Mouse (Mus musculus): ENCODE results near the gene Fxyd3. TPM values are rescaled to one million over a fixed set of nuclear protein-coding genes. Genes with fewer than 3 reads are reported as not detected.
A peak's percentile ranks its signal among the peaks of the same experiment; 100 is the strongest.

Gene Fxyd3
- polyA plus RNA-seq, 1 experiment from 2014 or later, result not detected

- H3K9me3 ChIP-seq, result no peaks in the 10 kb centered on the region
- no peak overlapping the region for H3K27ac ChIP-seq (replicated peaks)
- H3K4me1 ChIP-seq, result no peaks in the 10 kb centered on the region
- H3K36me3 ChIP-seq, result no peaks in the 10 kb centered on the region
- ATAC-seq (replicated peaks), result no peak
- H3K27me3 ChIP-seq, result no peaks in the 10 kb centered on the region
- 77% methylated on average over 9 of the region's 9 CpGs for WGBS
- no peak overlapping the region for H3K9ac ChIP-seq (replicated peaks)
- no peak overlapping the region for H3K4me2 ChIP-seq (replicated peaks)
- H3K4me3 ChIP-seq, result no peak overlapping the region
Observed at GRCm38 (mm10) chr7:31096892-31097564, 20.5 kb upstream of the Fxyd3 start.

- H3K4me3 ChIP-seq, result no peak overlapping the region
- no peaks in the 10 kb centered on the region for H3K36me3 ChIP-seq
- no peak for ATAC-seq (replicated peaks)
- WGBS, result 27% methylated on average over 11 of the region's 12 CpGs
- no peaks in the 10 kb centered on the region for H3K4me1 ChIP-seq
- no peaks in the 10 kb centered on the region for H3K27me3 ChIP-seq
- no peaks in the 10 kb centered on the region for H3K9me3 ChIP-seq
- H3K4me2 ChIP-seq (replicated peaks), result no peak overlapping the region
- no peak overlapping the region for H3K27ac ChIP-seq (replicated peaks)
- no peak overlapping the region for H3K9ac ChIP-seq (replicated peaks)
Observed at GRCm38 (mm10) chr7:31094774-31095501, 18.4 kb upstream of the Fxyd3 start.

- no peaks in the 10 kb centered on the region for H3K27me3 ChIP-seq
- no peak overlapping the region for H3K4me2 ChIP-seq (replicated peaks)
- H3K4me3 ChIP-seq, result no peak overlapping the region
- H3K9me3 ChIP-seq, result no peaks in the 10 kb centered on the region
- H3K36me3 ChIP-seq, result no peaks in the 10 kb centered on the region
- no peak for ATAC-seq (replicated peaks)
- H3K4me1 ChIP-seq, result 0 out of 2 replicates have a peak, but pooled peaks cover 2% of the 10 kb centered on the region
- 84% methylated on average over 2 of the region's 2 CpGs for WGBS
- H3K27ac ChIP-seq (replicated peaks), result no peak overlapping the region
- H3K9ac ChIP-seq (replicated peaks), result no peak overlapping the region
Observed at GRCm38 (mm10) chr7:31089721-31090120, 13.2 kb upstream of the Fxyd3 start.

GRCm38 (mm10) chr7:31088206-31088605 lies 11.7 kb upstream of the Fxyd3 start:
- ATAC-seq (replicated peaks), result no peak
- H3K4me1 ChIP-seq, result 0 out of 2 replicates have a peak, but pooled peaks cover 2% of the 10 kb centered on the region
- no peak overlapping the region for H3K27ac ChIP-seq (replicated peaks)
- WGBS, result 63% methylated on average over 3 of the region's 3 CpGs
- H3K9me3 ChIP-seq, result no peaks in the 10 kb centered on the region
- no peak overlapping the region for H3K9ac ChIP-seq (replicated peaks)
- no peaks in the 10 kb centered on the region for H3K27me3 ChIP-seq
- no peak overlapping the region for H3K4me2 ChIP-seq (replicated peaks)
- no peak overlapping the region for H3K4me3 ChIP-seq
- H3K36me3 ChIP-seq, result no peaks in the 10 kb centered on the region

GRCm38 (mm10) chr7:31087262-31087661 lies 10.8 kb upstream of the Fxyd3 start:
- Histone ChIP-seq H3K27ac (replicated peaks) (no peak overlapping the region), H3K36me3 (no peaks in the 10 kb centered on the region), H3K27me3 (no peaks in the 10 kb centered on the region), H3K9me3 (no peaks in the 10 kb centered on the region), H3K9ac (replicated peaks) (no peak overlapping the region), H3K4me3 (no peak overlapping the region), H3K4me2 (replicated peaks) (no peak overlapping the region), H3K4me1 (0 out of 2 replicates have a peak, but pooled peaks cover 2% of the 10 kb centered on the region)
- WGBS, result 80% methylated on average over 2 of the region's 2 CpGs
- ATAC-seq (replicated peaks), result no peak

- 0 out of 2 replicates have a peak, but pooled peaks cover 2% of the 10 kb centered on the region for H3K4me1 ChIP-seq
- no peak for ATAC-seq (replicated peaks)
- H3K9ac ChIP-seq (replicated peaks), result no peak overlapping the region
- no peak overlapping the region for H3K4me3 ChIP-seq
- H3K4me2 ChIP-seq (replicated peaks), result no peak overlapping the region
- no peak overlapping the region for H3K27ac ChIP-seq (replicated peaks)
- 91% methylated on average over 9 of the region's 9 CpGs for WGBS
- no peaks in the 10 kb centered on the region for H3K36me3 ChIP-seq
- H3K27me3 ChIP-seq, result no peaks in the 10 kb centered on the region
- H3K9me3 ChIP-seq, result no peaks in the 10 kb centered on the region
Observed at GRCm38 (mm10) chr7:31086175-31086755, 9.8 kb upstream of the Fxyd3 start.

GRCm38 (mm10) chr7:31085171-31085570 lies 8.7 kb upstream of the Fxyd3 start:
- Histone ChIP-seq H3K27me3 (no peaks in the 10 kb centered on the region), H3K27ac (replicated peaks) (no peak overlapping the region), H3K4me2 (replicated peaks) (no peak overlapping the region), H3K9ac (replicated peaks) (no peak overlapping the region), H3K9me3 (no peaks in the 10 kb centered on the region), H3K4me3 (no peak overlapping the region), H3K36me3 (no peaks in the 10 kb centered on the region), H3K4me1 (0 out of 2 replicates have a peak, but pooled peaks cover 2% of the 10 kb centered on the region)
- WGBS, result 9% methylated on average over 3 of the region's 3 CpGs
- ATAC-seq (replicated peaks), result no peak

- H3K9me3 ChIP-seq, result no peaks in the 10 kb centered on the region
- H3K4me3 ChIP-seq, result no peak overlapping the region
- no peak overlapping the region for H3K9ac ChIP-seq (replicated peaks)
- no peaks in the 10 kb centered on the region for H3K36me3 ChIP-seq
- 0 out of 2 replicates have a peak, but pooled peaks cover 2% of the 10 kb centered on the region for H3K4me1 ChIP-seq
- ATAC-seq (replicated peaks), result no peak
- no peak overlapping the region for H3K4me2 ChIP-seq (replicated peaks)
- H3K27me3 ChIP-seq, result no peaks in the 10 kb centered on the region
- WGBS, result 58% methylated on average over 9 of the region's 9 CpGs
- H3K27ac ChIP-seq (replicated peaks), result 0 out of 2 replicates have a peak overlapping the region, but pooled peaks have one; percentile 8
Observed at GRCm38 (mm10) chr7:31084140-31084539, 7.6 kb upstream of the Fxyd3 start.

- H3K27me3 ChIP-seq, result no peaks in the 10 kb centered on the region
- H3K4me3 ChIP-seq, result no peak overlapping the region
- 65% methylated on average over 14 of the region's 14 CpGs for WGBS
- no peak overlapping the region for H3K4me2 ChIP-seq (replicated peaks)
- ATAC-seq (replicated peaks), result no peak
- H3K9ac ChIP-seq (replicated peaks), result no peak overlapping the region
- H3K27ac ChIP-seq (replicated peaks), result no peak overlapping the region
- no peaks in the 10 kb centered on the region for H3K36me3 ChIP-seq
- H3K4me1 ChIP-seq, result 0 out of 2 replicates have a peak, but pooled peaks cover 2% of the 10 kb centered on the region
- H3K9me3 ChIP-seq, result no peaks in the 10 kb centered on the region
Observed at GRCm38 (mm10) chr7:31082831-31083588, 6.5 kb upstream of the Fxyd3 start.

GRCm38 (mm10) chr7:31082106-31082505 lies 5.6 kb upstream of the Fxyd3 start:
- Histone ChIP-seq H3K4me2 (replicated peaks) (no peak overlapping the region), H3K9me3 (no peaks in the 10 kb centered on the region), H3K4me3 (no peak overlapping the region), H3K27ac (replicated peaks) (no peak overlapping the region), H3K36me3 (no peaks in the 10 kb centered on the region), H3K27me3 (no peaks in the 10 kb centered on the region), H3K9ac (replicated peaks) (no peak overlapping the region), H3K4me1 (0 out of 2 replicates have a peak, but pooled peaks cover 2% of the 10 kb centered on the region)
- no peak for ATAC-seq (replicated peaks)

- H3K4me2 ChIP-seq (replicated peaks), result no peak overlapping the region
- no peak for ATAC-seq (replicated peaks)
- H3K27ac ChIP-seq (replicated peaks), result no peak overlapping the region
- 0 out of 2 replicates have a peak, but pooled peaks cover 2% of the 10 kb centered on the region for H3K4me1 ChIP-seq
- WGBS, result 63% methylated on average over 1 of the region's 1 CpGs
- no peak overlapping the region for H3K4me3 ChIP-seq
- no peak overlapping the region for H3K9ac ChIP-seq (replicated peaks)
- H3K27me3 ChIP-seq, result no peaks in the 10 kb centered on the region
- no peaks in the 10 kb centered on the region for H3K9me3 ChIP-seq
- H3K36me3 ChIP-seq, result no peaks in the 10 kb centered on the region
Observed at GRCm38 (mm10) chr7:31081106-31081505, 4.6 kb upstream of the Fxyd3 start.

- no peak for ATAC-seq (replicated peaks)
- H3K4me3 ChIP-seq, result no peak overlapping the region
- no peaks in the 10 kb centered on the region for H3K36me3 ChIP-seq
- H3K9me3 ChIP-seq, result no peaks in the 10 kb centered on the region
- 0 out of 2 replicates have a peak, but pooled peaks cover 2% of the 10 kb centered on the region for H3K4me1 ChIP-seq
- no peaks in the 10 kb centered on the region for H3K27me3 ChIP-seq
- H3K4me2 ChIP-seq (replicated peaks), result no peak overlapping the region
- no peak overlapping the region for H3K27ac ChIP-seq (replicated peaks)
- H3K9ac ChIP-seq (replicated peaks), result no peak overlapping the region
- WGBS, result 50% methylated on average over 3 of the region's 3 CpGs
Observed at GRCm38 (mm10) chr7:31080611-31081010, 4.1 kb upstream of the Fxyd3 start.

All from forebrain, embryonic 15.5 days (tissue).